Mouse (Mus musculus): ENCODE measurements around the gene Gm28035.

GRCm38 (mm10) chr2:30264671-30265519 lies 24.5 kb downstream of the Gm28035 start:
- no peak for TF ChIP-seq CTCF (IDR thresholded peaks at IDR 0.05; ENCODE audit: insufficient read depth, low read depth, low read length)
- TF ChIP-seq POLR2A (IDR thresholded peaks at IDR 0.05; ENCODE audit: insufficient read depth, low read depth, low read length) = no peak

Data from olfactory bulb, adult 2 months (tissue).